In the genomic region with DNA sequence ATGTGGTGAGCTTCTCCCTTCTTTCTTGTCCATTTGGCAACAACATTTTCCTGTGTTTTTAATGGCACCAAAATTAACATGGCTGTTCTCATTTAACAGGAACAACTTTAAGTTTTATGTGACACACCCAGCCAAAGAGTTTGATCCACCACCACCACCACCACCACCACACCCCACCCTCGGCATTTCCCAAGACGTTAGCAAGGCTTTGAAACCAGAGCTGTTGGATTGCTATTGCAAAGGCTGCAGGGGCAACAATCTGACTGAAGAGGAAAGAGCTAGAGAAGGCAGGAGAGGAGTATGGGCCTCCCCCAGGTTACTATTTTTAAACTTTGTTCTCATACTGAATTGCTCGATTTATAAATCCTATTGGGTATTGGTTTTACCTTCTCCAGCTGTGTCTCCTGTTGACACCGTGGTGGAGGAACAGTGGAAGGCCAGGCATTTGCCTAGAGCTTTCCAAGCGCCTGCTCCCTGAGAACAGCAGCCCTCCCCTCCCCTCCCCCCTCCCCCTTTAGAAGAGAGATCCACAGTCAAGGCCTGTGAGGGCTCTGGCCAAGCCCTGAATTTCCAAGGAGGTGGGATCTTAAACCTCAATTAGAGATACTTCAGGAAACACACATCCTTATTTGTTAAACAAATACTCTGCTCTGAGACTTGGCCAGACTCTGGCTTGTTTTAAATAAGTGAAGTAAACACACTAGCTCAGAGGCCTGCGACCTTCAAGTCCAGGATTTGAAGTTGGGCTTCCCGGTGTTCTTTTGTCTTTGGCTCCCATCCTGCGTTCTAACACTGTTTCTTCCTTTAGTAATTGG, we compare ENCODE assay signal across 10 mouse cellular contexts.
A peak's percentile ranks its signal among the peaks of the same experiment; 100 is the strongest.
DNase-seq lines count a peak whose midpoint lies in the region; ATAC-seq and TF ChIP-seq lines count a peak whose summit lies in the region.
"Had no signal": no experiment of that assay in that cellular context is flagged by ENCODE, and none has a peak within 500 bp of the region (broad histone marks: within the 10 kb centered on the region; RNA-seq: fewer than 3 reads in every experiment).

No protein-coding gene starts in this region.

- peak overlapping the region; percentile 73 for H3K27ac ChIP-seq in gastrocnemius, adult 2 months
- peak overlapping the region; percentile 74 for H3K27ac ChIP-seq in lung, postnatal 0 days (ENCODE audit: low read length)

- no peaks in the 10 kb centered on the region for H3K27me3 ChIP-seq in lung, postnatal 0 days (replicated peaks; ENCODE audit: insufficient read depth, low read length)

- intact Hi-C loops in gastrocnemius, adult 2 months (cut with DNase I): loop anchor here (5.0 kb wide), 1 partner anchor 37 kb away; no protein-coding TSS in a partner anchor
- intact Hi-C loops in gastrocnemius, postnatal 36 days (cut with DNase I): no loop called here

- H3K36me3 ChIP-seq in lung, postnatal 0 days (ENCODE audit: insufficient read depth, low read length): no peaks in the 10 kb centered on the region

- DNase-seq in gastrocnemius, adult 2 months: no peak
- DNase-seq in gastrocnemius, postnatal 25 days: no peak
- peak; percentile 28 for DNase-seq in ovary, adult 18-20 months (ENCODE audit: low spot score)
- no peak for DNase-seq in ovary, postnatal 10 days (ENCODE audit: low spot score)
- peak; percentile 78 for DNase-seq in lung, postnatal 0 days (ENCODE audit: low spot score)
- peak; percentile 30 for DNase-seq in testis, postnatal 14 days (ENCODE audit: low spot score)
- DNase-seq in spleen, postnatal 10 days (ENCODE audit: low spot score in 2 of 2): no peak
- DNase-seq in gastrocnemius, postnatal 36 days: no peak

- 11% methylated on average over 8 of the region's 8 CpGs for WGBS in lung, postnatal 0 days

- no peak for TF ChIP-seq CTCF in gastrocnemius, adult 2 months (IDR thresholded peaks at IDR 0.05)
- TF ChIP-seq CTCF in lung, postnatal 0 days (IDR thresholded peaks at IDR 0.05): no peak

- peak; percentile 56 for ATAC-seq in lung, postnatal 0 days
- ATAC-seq: inflammation-experienced regulatory T-cells, adult 6 months had no signal

- peaks cover 20% of the 10 kb centered on the region; the same call in 1 of the 2 replicates for H3K4me1 ChIP-seq in lung, postnatal 0 days (ENCODE audit: insufficient read depth, low read depth, low read length)

- no peak overlapping the region for H3K9ac ChIP-seq in lung, postnatal 0 days (replicated peaks; ENCODE audit: low read depth)

- no peak overlapping the region for H3K4me3 ChIP-seq in gastrocnemius, adult 2 months
- H3K4me3 ChIP-seq in lung, postnatal 0 days (ENCODE audit: low read depth, low read length): no peak overlapping the region
- H3K4me3 ChIP-seq: megakaryocyte, embryonic 14.5 days had no signal

- no peak overlapping the region for H3K4me2 ChIP-seq in lung, postnatal 0 days (replicated peaks; ENCODE audit: low read depth, low read length)

- no peak for TF ChIP-seq EP300 in lung, postnatal 0 days (IDR thresholded peaks at IDR 0.05)

- H3K9me3 ChIP-seq in lung, postnatal 0 days (ENCODE audit: low read length): no peaks in the 10 kb centered on the region
- H3K9me3 ChIP-seq: megakaryocyte, embryonic 14.5 days had no signal

Comparison
In these comparisons a context has a peak if more than half of its experiments do, and no peak if none do; other contexts are left out.
1. DNase-seq: peak in ovary, adult 18-20 months (single experiment), lung, postnatal 0 days (single experiment) and testis, postnatal 14 days (single experiment); none in gastrocnemius, adult 2 months (single experiment), gastrocnemius, postnatal 25 days (single experiment), ovary, postnatal 10 days (single experiment), spleen, postnatal 10 days (0 of 2) and gastrocnemius, postnatal 36 days (0 of 2).